Mouse (Mus musculus) limb, embryonic 10.5 days (tissue): ENCODE results near the gene Cd79b. TPM values are rescaled to one million over a fixed set of nuclear protein-coding genes. Genes with fewer than 3 reads are reported as not detected.
A peak's percentile ranks its signal among the peaks of the same experiment; 100 is the strongest.

Experiments
- DNase-seq: peaks from one replicate; pipeline ENCODE4 v3.0.0-alpha.2; 2017; ENCODE audit warnings: low spot score
- H3K27ac ChIP-seq: fragments of 300-500 bp; sonication (generic); 2 replicates; pipeline ENCODE4 v1.5.1; 2016; ENCODE audit warnings: mild to moderate bottlenecking
- H3K27me3 ChIP-seq: fragments of 300-500 bp; sonication (generic); 2 replicates; pipeline ENCODE4 v1.6.1; 2016; ENCODE audit warnings: low read depth, mild to moderate bottlenecking; ENCODE audit not compliant: poor library complexity, severe bottlenecking
- H3K36me3 ChIP-seq: fragments of 300-500 bp; sonication (generic); 2 replicates; pipeline ENCODE4 v1.6.1; 2016; ENCODE audit warnings: mild to moderate bottlenecking, moderate library complexity
- H3K4me1 ChIP-seq: fragments of 300-500 bp; sonication (generic); 2 replicates; pipeline ENCODE4 v1.6.1; 2016
- H3K4me3 ChIP-seq: fragments of 300-500 bp; sonication (generic); 2 replicates; pipeline ENCODE4 v1.5.1; 2016; ENCODE audit warnings: mild to moderate bottlenecking, moderate library complexity
- H3K9me3 ChIP-seq: fragments of 300-500 bp; sonication (generic); replicated peaks from 2 replicates; pipeline ENCODE4 v1.6.1; 2016; ENCODE audit warnings: mild to moderate bottlenecking
- WGBS: fragments of 180-500 bp; shearing (Covaris S2); methylation state at CpG from one replicate; pipeline ENCODE4 v1.1.7; 2016; 5-methylcytosine and 5-hydroxymethylcytosine counted together
- polyA plus RNA-seq: library from polyadenylated mRNA; unstranded; fragments of >200 nt; fragmentation: Nextera tagmentation; extraction: Ambion mirVana; gene quantifications from 2 replicates; pipeline ENCODE4 v1.2.1, GENCODE M21; 2016

Cd79b gene
- polyA plus RNA-seq, 1 experiment from 2014 or later, result 2.4 TPM

DNA sequence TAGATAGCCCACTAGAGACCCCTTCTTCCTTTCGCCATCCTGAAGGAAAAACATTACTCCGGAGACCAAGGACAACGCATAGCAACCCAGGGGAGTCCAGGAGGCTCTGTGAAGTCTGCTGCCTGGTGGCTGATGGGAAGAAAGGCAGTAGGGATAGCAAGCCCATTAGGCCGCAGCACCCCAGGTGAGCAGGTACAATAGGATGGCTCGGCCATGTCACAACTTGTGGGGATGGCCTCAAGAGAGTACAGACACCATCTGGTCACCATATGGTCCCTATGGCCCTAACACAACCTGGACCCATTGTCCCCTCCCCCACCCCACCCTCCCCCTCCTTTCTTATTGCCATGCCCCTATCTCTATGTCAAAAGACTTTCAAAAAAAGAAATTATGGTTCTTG lies 46.7 kb downstream of the Cd79b start:
- peak overlapping the region; percentile 40 for H3K4me3 ChIP-seq
- no peaks in the 10 kb centered on the region for H3K9me3 ChIP-seq
- no peaks in the 10 kb centered on the region for H3K27me3 ChIP-seq
- H3K4me1 ChIP-seq, result peaks cover 52% of the 10 kb centered on the region
- WGBS, result 44% methylated on average over 5 of the region's 5 CpGs
- no peak for DNase-seq
- H3K36me3 ChIP-seq, result peaks cover 59% of the 10 kb centered on the region
- H3K27ac ChIP-seq, result peak overlapping the region; percentile 86

DNA sequence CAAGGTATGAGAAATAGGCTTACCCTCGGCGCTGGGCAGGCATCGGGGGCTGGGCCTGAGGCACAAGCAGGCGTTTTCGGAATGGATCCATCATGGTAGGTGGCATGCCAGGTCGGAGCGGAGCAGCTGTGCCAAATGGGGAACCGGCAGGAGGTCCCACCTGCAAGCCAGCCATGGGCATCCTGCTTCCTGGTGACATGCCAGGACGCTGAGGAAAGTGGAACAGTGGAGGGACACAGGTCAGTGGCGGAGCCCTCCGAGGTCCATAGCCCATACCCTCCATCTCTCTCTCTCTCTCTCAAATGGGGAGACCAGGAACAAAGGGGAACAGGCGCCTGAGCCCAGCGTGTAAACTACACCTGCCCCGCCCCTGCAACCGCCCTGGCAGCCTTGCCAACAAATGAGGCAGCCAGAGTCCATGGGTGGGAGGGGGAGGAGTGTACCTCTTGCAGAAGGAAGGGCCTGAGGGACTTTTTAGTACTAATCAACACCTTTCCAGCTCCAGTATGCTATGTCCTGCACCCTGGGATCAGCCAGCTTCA lies 47.2 kb downstream of the Cd79b start:
- Histone ChIP-seq H3K4me3 (peak overlapping the region; percentile 40), H3K4me1 (peaks cover 52% of the 10 kb centered on the region), H3K27me3 (no peaks in the 10 kb centered on the region), H3K27ac (peak overlapping the region; percentile 86), H3K36me3 (peaks cover 64% of the 10 kb centered on the region), H3K9me3 (no peaks in the 10 kb centered on the region)
- 50% methylated on average over 15 of the region's 15 CpGs for WGBS
- peak; percentile 59 for DNase-seq

DNA sequence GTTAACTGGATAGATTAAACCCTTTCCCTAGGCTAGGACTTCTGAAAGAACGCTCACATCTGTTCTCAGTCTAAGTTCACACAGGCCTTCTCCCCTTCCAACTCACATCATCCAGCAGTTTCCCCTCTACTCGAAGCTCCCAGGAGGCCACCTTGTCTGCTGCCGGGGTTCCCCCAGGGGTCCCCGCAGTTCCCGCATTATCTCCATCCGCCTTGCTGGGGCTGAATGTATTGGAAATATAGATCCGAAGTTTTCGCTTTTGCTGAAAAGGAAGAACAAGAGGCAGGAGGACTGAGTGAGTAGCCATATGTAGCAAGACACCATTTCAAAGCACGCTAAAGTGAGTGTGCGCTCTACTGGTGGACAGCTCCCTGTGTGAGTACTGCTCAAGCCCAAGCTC lies 48.1 kb downstream of the Cd79b start:
- Histone ChIP-seq H3K27ac (no peak overlapping the region), H3K4me1 (peaks cover 48% of the 10 kb centered on the region), H3K36me3 (peaks cover 73% of the 10 kb centered on the region), H3K9me3 (no peaks in the 10 kb centered on the region), H3K27me3 (no peaks in the 10 kb centered on the region), H3K4me3 (peak overlapping the region; percentile 40; the same call in 1 of the 2 replicates)
- DNase-seq, result no peak
- WGBS, result 94% methylated on average over 10 of the region's 10 CpGs

DNA sequence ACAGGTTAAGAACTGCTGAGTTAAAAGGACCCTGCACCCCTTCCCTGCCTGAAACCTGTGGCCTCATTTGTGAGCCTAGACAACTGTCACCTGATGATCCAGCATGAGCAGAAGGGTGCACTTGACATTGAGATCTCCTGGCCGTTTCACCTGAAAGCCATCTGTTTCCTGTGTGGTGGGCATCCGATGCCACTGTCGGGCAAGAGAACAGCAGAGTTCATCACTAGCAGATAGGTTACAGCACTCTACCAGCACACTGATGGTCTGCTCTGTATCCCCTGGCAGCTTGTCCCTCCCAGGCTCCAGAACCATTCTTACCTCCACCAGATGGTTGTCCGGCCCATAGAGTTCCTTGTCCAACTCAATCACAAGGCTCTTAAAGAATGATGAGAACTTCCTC lies 49.0 kb downstream of the Cd79b start:
- Histone ChIP-seq H3K27me3 (no peaks in the 10 kb centered on the region), H3K9me3 (no peaks in the 10 kb centered on the region), H3K36me3 (peaks cover 79% of the 10 kb centered on the region), H3K27ac (no peak overlapping the region), H3K4me1 (peaks cover 40% of the 10 kb centered on the region), H3K4me3 (no peak overlapping the region)
- WGBS, result 94% methylated on average over 4 of the region's 4 CpGs
- DNase-seq, result no peak

DNA sequence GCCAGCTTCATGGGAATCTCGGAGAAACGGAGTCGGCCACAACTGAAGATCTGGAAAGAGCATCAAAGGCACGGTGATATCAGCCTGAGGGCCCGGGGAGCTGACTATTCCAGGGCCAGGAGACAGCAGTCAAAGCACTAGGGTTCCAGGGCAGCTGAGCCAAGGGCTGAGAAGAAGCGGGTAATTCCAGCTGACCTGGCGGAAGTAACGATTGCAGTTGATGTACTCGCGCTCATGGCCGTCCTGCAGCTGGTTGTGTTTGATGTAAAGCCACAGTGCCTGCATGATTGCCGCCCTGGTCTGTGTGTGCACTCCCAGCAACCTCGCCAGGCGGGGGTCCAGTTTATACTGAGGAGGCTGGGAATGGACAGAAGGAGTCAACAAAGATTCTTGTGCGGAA lies 49.6 kb downstream of the Cd79b start:
- Histone ChIP-seq H3K9me3 (no peaks in the 10 kb centered on the region), H3K36me3 (peaks cover 79% of the 10 kb centered on the region), H3K27ac (no peak overlapping the region), H3K4me3 (no peak overlapping the region), H3K4me1 (peaks cover 34% of the 10 kb centered on the region), H3K27me3 (no peaks in the 10 kb centered on the region)
- DNase-seq, result no peak
- 93% methylated on average over 15 of the region's 15 CpGs for WGBS

DNA sequence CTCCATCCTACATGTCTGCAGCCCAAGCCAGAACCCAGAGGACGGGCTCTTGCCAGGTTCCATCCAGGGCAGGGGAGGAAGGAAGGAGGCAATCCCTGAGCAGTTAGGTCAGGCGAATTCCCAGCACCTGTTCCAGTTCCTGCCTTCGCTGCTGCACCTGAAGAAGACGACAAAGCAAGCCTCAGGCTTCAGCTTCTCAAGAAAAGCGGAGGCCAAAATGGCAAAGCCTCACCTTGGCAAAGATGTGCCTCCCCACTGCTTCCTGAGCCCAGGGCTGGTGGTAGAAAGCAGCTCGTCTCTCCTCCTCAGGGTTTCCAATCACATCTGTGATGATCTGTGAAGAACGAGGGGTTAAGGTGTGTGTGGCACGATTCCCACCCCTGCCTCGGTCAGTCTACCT lies 50.6 kb downstream of the Cd79b start:
- DNase-seq, result no peak
- no peaks in the 10 kb centered on the region for H3K27me3 ChIP-seq
- WGBS, result 90% methylated on average over 9 of the region's 9 CpGs

More for the DNA sequence above, 50.6 kb downstream of the Cd79b start:
- H3K27ac ChIP-seq, result no peak overlapping the region
- H3K4me3 ChIP-seq, result no peak overlapping the region
- H3K9me3 ChIP-seq, result no peaks in the 10 kb centered on the region
- peaks cover 89% of the 10 kb centered on the region for H3K36me3 ChIP-seq
- H3K4me1 ChIP-seq, result peaks cover 27% of the 10 kb centered on the region

Other genes with a start within 250 kb of the Cd79b start
- gene Taco1, start 248.7 kb downstream of the Cd79b start, polyA plus RNA-seq, result 14.3 and 14.6 TPM in 2 replicates
- gene Map3k3, start 230.1 kb downstream of the Cd79b start, polyA plus RNA-seq, result 21.6 and 23.3 TPM in 2 replicates
- gene Gm10840, start 153.9 kb downstream of the Cd79b start, polyA plus RNA-seq, result 1.0 TPM in 1 of 2 replicates, not detected in the other
- gene Limd2, start 153.9 kb downstream of the Cd79b start, polyA plus RNA-seq, result 603 and 638 TPM in 2 replicates
- gene Strada, start 112.6 kb downstream of the Cd79b start, polyA plus RNA-seq, result 37.8 and 45.3 TPM in 2 replicates
- 57.4 and 60.1 TPM in 2 replicates for gene Ccdc47, start 98.4 kb downstream of the Cd79b start, polyA plus RNA-seq
- gene Ddx42, start 97.8 kb downstream of the Cd79b start, polyA plus RNA-seq, result 94.9 and 108 TPM in 2 replicates
- gene Ftsj3, start 58.7 kb downstream of the Cd79b start, polyA plus RNA-seq, result 85.6 and 91.1 TPM in 2 replicates
- gene Psmc5, start 58.6 kb downstream of the Cd79b start, polyA plus RNA-seq, result 415 and 441 TPM in 2 replicates
- 66.4 and 72.6 TPM in 2 replicates for gene Smarcd2, start 41.8 kb downstream of the Cd79b start, polyA plus RNA-seq
- 0.18 and 0.36 TPM in 2 replicates for gene Tcam1, start 38.1 kb downstream of the Cd79b start, polyA plus RNA-seq
- not detected in 2 replicates for gene Gh, start 12.9 kb downstream of the Cd79b start, polyA plus RNA-seq
- gene Scn4a, start 38.5 kb upstream of the Cd79b start, polyA plus RNA-seq, result 0.03 TPM in 1 of 2 replicates, not detected in the other
- not detected in 2 replicates for gene Prr29, start 50.7 kb upstream of the Cd79b start, polyA plus RNA-seq
- 21.8 and 24.7 TPM in 2 replicates for gene Icam2, start 73.3 kb upstream of the Cd79b start, polyA plus RNA-seq
- gene Ern1, start 173.1 kb upstream of the Cd79b start, polyA plus RNA-seq, result 7.4 and 8.2 TPM in 2 replicates